Mouse (Mus musculus): ENCODE results near the gene Ric8b. TPM values are rescaled to one million over a fixed set of nuclear protein-coding genes. Genes with fewer than 3 reads are reported as not detected.
A peak's percentile ranks its signal among the peaks of the same experiment; 100 is the strongest.

Ric8b gene
- polyA plus RNA-seq, 1 experiment from 2014 or later, result 15.5 TPM

GRCm38 (mm10) chr10:85025799-85026424 lies 108.5 kb downstream of the Ric8b start:
- Histone ChIP-seq H3K27me3 (replicated peaks; ENCODE audit: control insufficient read depth, insufficient read depth, low read length) (no peaks in the 10 kb centered on the region), H3K27ac (ENCODE audit: low read length) (no peak overlapping the region), H3K4me1 (ENCODE audit: control insufficient read depth, insufficient read depth, low read length) (no peaks in the 10 kb centered on the region), H3K9me3 (ENCODE audit: control insufficient read depth, low read length) (no peaks in the 10 kb centered on the region), H3K4me3 (ENCODE audit: low read length) (no peak overlapping the region), H3K9ac (ENCODE audit: low read depth, low read length) (no peak overlapping the region), H3K36me3 (ENCODE audit: control insufficient read depth, insufficient read depth, low read length) (no peaks in the 10 kb centered on the region), H3K4me2 (ENCODE audit: low read depth, low read length) (no peak overlapping the region)
- 86% methylated on average over 11 of the region's 11 CpGs for WGBS
- peak; percentile 88 for ATAC-seq

DNA sequence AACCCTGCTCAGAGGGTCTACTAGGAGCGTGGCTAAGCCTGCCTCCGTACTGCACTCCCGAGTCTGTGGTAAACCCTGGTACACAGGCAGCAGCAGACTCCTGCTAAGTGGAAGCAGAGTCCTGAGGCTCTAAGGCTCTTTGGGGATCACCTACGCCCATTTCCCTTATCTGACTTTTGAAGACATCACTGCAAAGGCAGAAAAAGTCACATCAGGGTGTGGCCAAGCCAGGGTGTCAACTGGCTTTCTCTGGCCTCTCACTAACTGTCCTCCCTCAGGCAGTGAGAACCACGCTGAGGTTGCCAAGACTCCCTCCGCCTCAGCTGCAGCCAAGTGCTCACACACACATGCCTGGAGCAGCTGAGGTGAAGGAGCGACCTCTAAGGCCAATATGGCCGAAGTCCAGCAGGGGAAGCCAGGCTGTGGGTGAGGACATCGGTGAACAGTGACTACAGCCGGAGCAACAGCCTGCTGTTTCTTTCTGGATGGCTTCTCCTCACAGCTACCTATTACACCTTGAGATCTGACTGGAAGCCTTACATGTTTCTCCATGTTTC lies 110.3 kb downstream of the Ric8b start:
- 77% methylated on average over 10 of the region's 10 CpGs for WGBS
- H3K36me3 ChIP-seq (ENCODE audit: control insufficient read depth, insufficient read depth, low read length), result no peaks in the 10 kb centered on the region
- ATAC-seq, result no peak

GRCm38 (mm10) chr10:85035131-85035725 lies 117.8 kb downstream of the Ric8b start:
- 24% methylated on average over 8 of the region's 8 CpGs for WGBS
- H3K9ac ChIP-seq (ENCODE audit: low read depth, low read length), result no peak overlapping the region
- H3K4me3 ChIP-seq (ENCODE audit: low read length), result no peak overlapping the region
- H3K9me3 ChIP-seq (ENCODE audit: control insufficient read depth, low read length), result no peaks in the 10 kb centered on the region
- H3K4me2 ChIP-seq (ENCODE audit: low read depth, low read length), result no peak overlapping the region
- no peaks in the 10 kb centered on the region for H3K36me3 ChIP-seq (ENCODE audit: control insufficient read depth, insufficient read depth, low read length)
- H3K27ac ChIP-seq (ENCODE audit: low read length), result no peak overlapping the region
- H3K27me3 ChIP-seq (replicated peaks; ENCODE audit: control insufficient read depth, insufficient read depth, low read length), result no peaks in the 10 kb centered on the region
- H3K4me1 ChIP-seq (ENCODE audit: control insufficient read depth, insufficient read depth, low read length), result no peaks in the 10 kb centered on the region
- no peak for ATAC-seq

More for the DNA sequence above, 110.3 kb downstream of the Ric8b start:
- Histone ChIP-seq H3K9ac (ENCODE audit: low read depth, low read length) (no peak overlapping the region), H3K4me2 (ENCODE audit: low read depth, low read length) (no peak overlapping the region), H3K27ac (ENCODE audit: low read length) (no peak overlapping the region), H3K4me1 (ENCODE audit: control insufficient read depth, insufficient read depth, low read length) (no peaks in the 10 kb centered on the region), H3K9me3 (ENCODE audit: control insufficient read depth, low read length) (no peaks in the 10 kb centered on the region), H3K27me3 (replicated peaks; ENCODE audit: control insufficient read depth, insufficient read depth, low read length) (no peaks in the 10 kb centered on the region), H3K4me3 (ENCODE audit: low read length) (no peak overlapping the region)

- Histone ChIP-seq H3K4me2 (ENCODE audit: low read depth, low read length) (no peak overlapping the region), H3K36me3 (ENCODE audit: control insufficient read depth, insufficient read depth, low read length) (no peaks in the 10 kb centered on the region), H3K4me3 (ENCODE audit: low read length) (no peak overlapping the region), H3K9me3 (ENCODE audit: control insufficient read depth, low read length) (no peaks in the 10 kb centered on the region), H3K9ac (ENCODE audit: low read depth, low read length) (no peak overlapping the region), H3K27ac (ENCODE audit: low read length) (no peak overlapping the region), H3K4me1 (ENCODE audit: control insufficient read depth, insufficient read depth, low read length) (no peaks in the 10 kb centered on the region), H3K27me3 (replicated peaks; ENCODE audit: control insufficient read depth, insufficient read depth, low read length) (no peaks in the 10 kb centered on the region)
- ATAC-seq, result no peak
- 71% methylated on average over 10 of the region's 10 CpGs for WGBS
These were observed 120.7 kb downstream of the Ric8b start for GRCm38 (mm10) chr10:85038147-85038546.

DNA sequence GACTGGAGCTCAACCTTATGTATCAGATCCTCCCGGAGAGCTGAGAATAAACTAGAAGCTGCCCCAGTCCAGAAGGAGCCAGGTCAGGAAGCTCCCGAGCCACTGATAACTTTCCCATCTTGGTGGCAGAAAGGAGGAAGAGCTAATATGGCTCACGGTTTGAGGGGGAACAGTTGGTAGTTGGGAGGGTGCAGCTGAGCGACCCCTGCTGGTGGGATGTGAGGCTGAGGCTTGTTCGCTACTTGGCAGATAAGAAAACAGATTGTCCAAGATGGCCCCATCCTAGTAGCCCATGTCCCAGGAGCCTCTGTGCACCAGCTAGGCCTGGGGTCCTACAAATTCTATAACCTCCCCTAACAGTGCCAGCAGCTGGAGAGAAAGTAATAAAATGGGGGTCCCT lies 121.4 kb downstream of the Ric8b start:
- no peaks in the 10 kb centered on the region for H3K36me3 ChIP-seq (ENCODE audit: control insufficient read depth, insufficient read depth, low read length)
- no peak for ATAC-seq
- no peak overlapping the region for H3K9ac ChIP-seq (ENCODE audit: low read depth, low read length)
- no peak overlapping the region for H3K4me3 ChIP-seq (ENCODE audit: low read length)
- no peak overlapping the region for H3K4me2 ChIP-seq (ENCODE audit: low read depth, low read length)
- WGBS, result 93% methylated on average over 5 of the region's 5 CpGs
- no peaks in the 10 kb centered on the region for H3K27me3 ChIP-seq (replicated peaks; ENCODE audit: control insufficient read depth, insufficient read depth, low read length)
- H3K9me3 ChIP-seq (ENCODE audit: control insufficient read depth, low read length), result no peaks in the 10 kb centered on the region
- no peak overlapping the region for H3K27ac ChIP-seq (ENCODE audit: low read length)
- H3K4me1 ChIP-seq (ENCODE audit: control insufficient read depth, insufficient read depth, low read length), result no peaks in the 10 kb centered on the region

DNA sequence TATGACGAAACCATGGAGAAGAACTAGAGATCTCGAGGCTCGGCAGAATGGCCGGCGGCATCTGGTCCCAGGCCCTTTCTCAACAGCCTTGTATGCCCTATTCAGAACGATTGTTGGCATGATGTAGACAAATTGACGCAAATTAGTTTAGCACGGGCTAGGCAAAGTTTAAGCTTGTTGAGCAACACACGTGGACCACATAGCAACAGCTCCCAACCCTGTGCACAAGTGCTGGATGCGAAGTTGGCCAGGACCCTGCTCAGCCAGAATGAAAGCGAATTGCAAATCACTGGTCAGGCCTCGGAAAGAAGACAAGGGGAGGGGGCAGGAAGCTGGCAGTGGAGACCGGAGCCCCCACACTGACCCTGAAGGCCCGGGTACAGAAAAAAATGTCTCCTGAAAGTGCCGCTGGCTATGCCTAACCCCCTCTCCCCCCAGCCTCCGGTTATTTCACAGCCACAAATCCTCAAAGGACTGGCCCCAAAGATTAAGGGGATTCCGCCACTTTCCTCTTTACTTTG lies 126.8 kb downstream of the Ric8b start:
- 42% methylated on average over 17 of the region's 17 CpGs for WGBS
- no peak for ATAC-seq
- Histone ChIP-seq H3K27me3 (replicated peaks; ENCODE audit: control insufficient read depth, insufficient read depth, low read length) (no peaks in the 10 kb centered on the region), H3K4me1 (ENCODE audit: control insufficient read depth, insufficient read depth, low read length) (no peaks in the 10 kb centered on the region), H3K36me3 (ENCODE audit: control insufficient read depth, insufficient read depth, low read length) (no peaks in the 10 kb centered on the region), H3K9me3 (ENCODE audit: control insufficient read depth, low read length) (no peaks in the 10 kb centered on the region), H3K4me2 (ENCODE audit: low read depth, low read length) (peak overlapping the region; percentile 47), H3K9ac (ENCODE audit: low read depth, low read length) (peak overlapping the region; percentile 45), H3K27ac (ENCODE audit: low read length) (no peak overlapping the region), H3K4me3 (ENCODE audit: low read length) (peak overlapping the region; percentile 24; the same call in 1 of the 2 replicates)

DNA sequence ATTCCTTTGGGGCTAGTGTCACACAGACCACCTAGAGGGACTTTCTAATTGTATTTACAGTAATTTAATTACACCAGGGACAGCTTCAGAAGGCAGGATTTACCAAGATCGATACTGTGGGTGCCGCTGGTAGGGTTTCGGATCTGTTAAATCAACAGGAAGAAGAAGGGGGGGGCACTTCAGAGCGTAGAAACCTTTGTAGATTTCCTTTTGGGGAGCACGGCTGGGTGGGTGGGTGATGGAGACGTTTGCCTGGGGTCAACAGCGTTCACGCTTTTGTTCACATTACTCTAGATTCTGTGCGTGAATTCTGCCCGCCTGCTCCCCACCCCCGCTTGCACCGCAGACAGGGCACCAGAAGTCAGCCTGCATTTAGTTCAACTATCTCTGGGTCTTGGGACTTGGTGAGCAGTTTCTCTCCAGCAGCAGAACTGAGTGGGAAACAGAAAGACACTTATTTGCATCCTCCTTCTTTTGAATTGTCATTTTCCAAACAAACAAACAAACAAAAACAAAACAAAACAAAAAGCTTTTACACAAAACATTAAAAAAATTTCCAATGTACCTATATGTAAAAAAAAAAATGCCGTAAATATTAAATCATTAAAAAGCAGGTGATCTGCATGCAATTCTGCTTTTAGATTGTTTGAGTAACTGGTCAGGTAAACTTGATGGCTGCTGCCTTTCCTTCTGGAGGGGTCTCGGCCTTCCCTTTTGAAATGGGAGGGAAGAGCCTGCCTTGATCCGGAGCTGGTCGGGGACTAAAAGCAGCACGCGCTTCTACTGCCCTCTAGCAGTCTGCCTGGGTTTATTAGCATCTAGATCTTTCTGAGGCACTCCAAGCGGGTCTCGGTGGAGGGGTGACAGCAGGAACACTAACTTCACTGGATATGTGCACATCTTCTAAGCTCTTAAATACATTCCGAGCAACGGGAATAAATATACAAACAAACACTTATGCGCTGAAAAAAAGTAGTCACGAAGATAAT lies 127.6 kb downstream of the Ric8b start:
- WGBS, result 11% methylated on average over 24 of the region's 24 CpGs
- peak; percentile 66 for ATAC-seq
- peak overlapping the region; percentile 45 for H3K9ac ChIP-seq (ENCODE audit: low read depth, low read length)

DNA sequence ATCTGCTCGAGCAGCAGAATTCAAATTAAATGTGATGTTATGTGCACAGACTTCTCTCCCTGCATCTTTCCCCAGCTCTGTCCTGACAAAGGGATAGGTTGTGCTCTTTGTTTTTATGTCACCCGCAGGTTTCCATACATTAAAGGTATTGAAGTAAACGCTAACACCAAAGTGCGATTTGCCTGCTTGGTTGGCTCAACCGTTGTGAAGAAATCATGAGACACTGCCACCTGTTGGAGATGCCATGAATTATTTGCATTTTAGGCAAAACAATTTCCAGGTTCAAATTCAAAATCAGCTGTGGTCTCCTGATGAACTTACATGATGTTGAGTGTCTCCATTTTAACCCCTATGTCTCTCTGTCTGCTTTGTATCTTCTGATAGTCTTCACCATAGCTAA lies 129.2 kb downstream of the Ric8b start:
- H3K4me1 ChIP-seq (ENCODE audit: control insufficient read depth, insufficient read depth, low read length), result no peaks in the 10 kb centered on the region
- 37% methylated on average over 5 of the region's 5 CpGs for WGBS

More for the DNA sequence above, 127.6 kb downstream of the Ric8b start:
- Histone ChIP-seq H3K4me1 (ENCODE audit: control insufficient read depth, insufficient read depth, low read length) (no peaks in the 10 kb centered on the region), H3K36me3 (ENCODE audit: control insufficient read depth, insufficient read depth, low read length) (no peaks in the 10 kb centered on the region), H3K4me3 (ENCODE audit: low read length) (peak overlapping the region; percentile 24), H3K27ac (ENCODE audit: low read length) (no peak overlapping the region), H3K9me3 (ENCODE audit: control insufficient read depth, low read length) (no peaks in the 10 kb centered on the region), H3K4me2 (ENCODE audit: low read depth, low read length) (peak overlapping the region; percentile 47), H3K27me3 (replicated peaks; ENCODE audit: control insufficient read depth, insufficient read depth, low read length) (no peaks in the 10 kb centered on the region)

DNA sequence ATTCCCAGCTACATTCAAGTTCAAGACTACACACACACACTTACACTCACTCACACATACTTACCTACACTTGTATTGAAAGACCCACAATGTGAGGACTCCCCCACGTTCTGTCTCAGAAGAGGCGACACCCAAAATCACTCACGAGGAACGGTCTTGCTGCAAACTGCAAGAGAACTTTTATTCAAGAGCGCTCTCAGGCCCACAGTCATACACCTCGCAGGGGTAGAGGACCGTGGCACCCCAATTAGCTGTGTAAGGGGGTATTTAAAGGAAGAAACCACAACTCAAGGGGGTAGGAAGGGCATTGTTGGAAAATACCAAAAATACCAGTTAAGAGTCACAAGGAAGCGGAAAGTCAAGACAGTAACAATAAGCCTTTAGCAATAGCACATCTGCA lies 130.6 kb downstream of the Ric8b start:
- Histone ChIP-seq H3K36me3 (ENCODE audit: control insufficient read depth, insufficient read depth, low read length) (no peaks in the 10 kb centered on the region), H3K4me2 (ENCODE audit: low read depth, low read length) (no peak overlapping the region), H3K27ac (ENCODE audit: low read length) (no peak overlapping the region), H3K4me3 (ENCODE audit: low read length) (no peak overlapping the region), H3K4me1 (ENCODE audit: control insufficient read depth, insufficient read depth, low read length) (no peaks in the 10 kb centered on the region), H3K9me3 (ENCODE audit: control insufficient read depth, low read length) (no peaks in the 10 kb centered on the region), H3K27me3 (replicated peaks; ENCODE audit: control insufficient read depth, insufficient read depth, low read length) (no peaks in the 10 kb centered on the region), H3K9ac (ENCODE audit: low read depth, low read length) (no peak overlapping the region)
- 94% methylated on average over 8 of the region's 8 CpGs for WGBS
- ATAC-seq, result no peak

More for the DNA sequence above, 129.2 kb downstream of the Ric8b start:
- Histone ChIP-seq H3K27ac (ENCODE audit: low read length) (no peak overlapping the region), H3K27me3 (replicated peaks; ENCODE audit: control insufficient read depth, insufficient read depth, low read length) (no peaks in the 10 kb centered on the region), H3K36me3 (ENCODE audit: control insufficient read depth, insufficient read depth, low read length) (no peaks in the 10 kb centered on the region), H3K9me3 (ENCODE audit: control insufficient read depth, low read length) (no peaks in the 10 kb centered on the region), H3K4me2 (ENCODE audit: low read depth, low read length) (no peak overlapping the region), H3K9ac (ENCODE audit: low read depth, low read length) (no peak overlapping the region), H3K4me3 (ENCODE audit: low read length) (no peak overlapping the region)
- no peak for ATAC-seq
